ENCODE assay signal across 9 mouse cellular contexts in the genomic region with DNA sequence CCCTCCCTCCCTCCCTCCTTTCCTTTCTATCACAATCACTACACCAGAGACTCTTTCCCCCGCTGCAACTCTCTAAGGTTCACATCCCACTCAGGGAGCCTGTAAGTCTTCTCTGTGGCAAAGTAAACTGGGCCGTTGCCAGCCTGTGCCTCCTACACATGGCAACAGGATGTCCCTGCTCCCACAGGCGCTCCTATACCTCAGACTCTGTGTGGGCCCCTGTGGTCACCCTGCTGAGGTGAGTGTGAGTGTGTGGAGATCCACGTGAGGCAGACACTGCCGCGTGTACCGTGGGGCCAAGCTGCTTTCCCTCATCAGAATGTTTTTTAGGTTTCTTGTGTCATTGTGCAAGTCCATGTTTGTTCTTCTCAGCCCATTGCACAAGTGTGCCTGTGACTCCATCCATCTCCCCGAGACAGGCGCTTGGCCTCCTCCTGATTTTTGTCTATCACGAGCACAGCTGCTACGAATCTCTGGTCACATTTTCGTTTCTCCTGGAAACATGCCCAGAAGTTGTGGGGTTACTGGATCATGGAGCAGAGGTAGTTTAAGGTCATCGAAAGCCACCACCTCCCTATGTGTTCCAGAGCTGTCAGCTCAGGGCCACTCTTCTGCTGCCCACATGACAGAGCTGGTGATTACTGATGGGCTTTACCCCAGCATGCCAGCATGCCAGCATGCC. TPM values are rescaled to one million over a fixed set of nuclear protein-coding genes. Genes with fewer than 3 reads are reported as not detected.
A peak's percentile ranks its signal among the peaks of the same experiment; 100 is the strongest.
DNase-seq lines count a peak whose midpoint lies in the region; ATAC-seq lines count a peak whose summit lies in the region.
"Had no signal": no experiment of that assay in that cellular context is flagged by ENCODE, and none has a peak within 500 bp of the region (broad histone marks: within the 10 kb centered on the region; RNA-seq: fewer than 3 reads in every experiment).

No protein-coding gene starts in this region.

- no peaks in the 10 kb centered on the region for H3K9me3 ChIP-seq in lung, embryonic 16.5 days (ENCODE audit: control insufficient read depth, low read length)
- H3K9me3 ChIP-seq in neural tube, embryonic 15.5 days (replicated peaks) = no peaks in the 10 kb centered on the region
- H3K9me3 ChIP-seq: liver, embryonic 13.5 days had no signal

- H3K9ac ChIP-seq in lung, embryonic 16.5 days (ENCODE audit: low read length) = no peak overlapping the region
- H3K9ac ChIP-seq in neural tube, embryonic 15.5 days (replicated peaks) = no peak overlapping the region
- H3K9ac ChIP-seq: liver, embryonic 13.5 days had no signal

- peak; percentile 61 to 81 for DNase-seq in frontal cortex, adult 2 months (ENCODE audit: extremely low spot score in 1 of 2, low spot score in 1 of 2)
- DNase-seq in frontal cortex, postnatal 14 days (ENCODE audit: low spot score in 2 of 2) = no peak
- peak; percentile 89 for DNase-seq in adrenal gland, adult 2 months
- DNase-seq in heart, postnatal 4 days = peak; percentile 69
- DNase-seq in thymus, postnatal 36 days = no peak
- DNase-seq: liver, embryonic 13.5 days had no signal

- H3K4me2 ChIP-seq in lung, embryonic 16.5 days (ENCODE audit: low read depth, low read length) = no peak overlapping the region
- no peak overlapping the region for H3K4me2 ChIP-seq in neural tube, embryonic 15.5 days
- H3K4me2 ChIP-seq: liver, embryonic 13.5 days had no signal

- peak; percentile 96 for ATAC-seq in lung, embryonic 16.5 days (ENCODE audit: low read depth)
- ATAC-seq in erythroblast, adult 5-6 weeks (replicated peaks; ENCODE audit: low FRiP score, poor library complexity, severe bottlenecking) = no peak
- ATAC-seq in neural tube, embryonic 15.5 days (ENCODE audit: low FRiP score) = no peak

- peaks cover 10% of the 10 kb centered on the region; the same call in 1 of the 2 replicates for H3K4me1 ChIP-seq in lung, embryonic 16.5 days (replicated peaks; ENCODE audit: control insufficient read depth, insufficient read depth, low read length)
- no peaks in the 10 kb centered on the region for H3K4me1 ChIP-seq in neural tube, embryonic 15.5 days
- H3K4me1 ChIP-seq: liver, embryonic 13.5 days had no signal

- H3K27me3 ChIP-seq in lung, embryonic 16.5 days (ENCODE audit: control insufficient read depth, insufficient read depth, low read depth, low read length) = peaks cover 2% of the 10 kb centered on the region; the same call in 1 of the 2 replicates
- H3K27me3 ChIP-seq in neural tube, embryonic 15.5 days (replicated peaks) = 0 out of 2 replicates have a peak, but pooled peaks cover 3% of the 10 kb centered on the region

- H3K36me3 ChIP-seq in lung, embryonic 16.5 days (ENCODE audit: control insufficient read depth, insufficient read depth, low read length) = no peaks in the 10 kb centered on the region
- H3K36me3 ChIP-seq in neural tube, embryonic 15.5 days = no peaks in the 10 kb centered on the region
- H3K36me3 ChIP-seq: liver, embryonic 13.5 days had no signal

- H3K27ac ChIP-seq in lung, embryonic 16.5 days (ENCODE audit: low read length) = peak overlapping the region; percentile 68
- H3K27ac ChIP-seq in neural tube, embryonic 15.5 days (replicated peaks) = no peak overlapping the region
- H3K27ac ChIP-seq: liver, embryonic 13.5 days had no signal

- H3K4me3 ChIP-seq in lung, embryonic 16.5 days (ENCODE audit: low read length) = no peak overlapping the region
- H3K4me3 ChIP-seq in neural tube, embryonic 15.5 days (replicated peaks) = no peak overlapping the region
- H3K4me3 ChIP-seq: liver, embryonic 13.5 days had no signal

- 34% methylated on average over 13 of the region's 13 CpGs for WGBS in lung, embryonic 16.5 days
- 75% methylated on average over 13 of the region's 13 CpGs for WGBS in neural tube, embryonic 15.5 days

RNA-seq across cellular contexts. Expression of gene Aspg, which starts 10.3 kb away (rescaled TPM):
- polyA plus RNA-seq in frontal cortex, adult 2 months (2012; rRNA removed) = 5.0 and 5.1 TPM in 2 replicates
- total RNA-seq in adrenal gland, adult 2 months (2021) = 10 to 100 TPM; 23.2 to 24.5 TPM
- 27.0 and 52.0 TPM in 2 replicates for polyA plus RNA-seq in adrenal gland, adult 2 months (2012; rRNA removed)
- under 1 TPM; 0.20 to 0.26 TPM for total RNA-seq in heart, postnatal 4 days (2021)
- polyA plus RNA-seq in lung, embryonic 16.5 days (2015; fragmentation: Nextera tagmentation; extraction: Ambion mirVana) = 2.5 and 3.2 TPM in 2 replicates
- not detected in 2 replicates for total RNA-seq in erythroblast, adult 5-6 weeks (2015; ENCODE audit: low replicate concordance)
- total RNA-seq in erythroblast, adult 5-6 weeks (2017; ENCODE audit: low replicate concordance) = not detected in 2 replicates
- polyA plus RNA-seq in neural tube, embryonic 15.5 days (2015; fragmentation: Nextera tagmentation; extraction: Ambion mirVana) = 0.84 and 3.3 TPM in 2 replicates

RNA-seq across cellular contexts. Expression of gene Kif26a, which starts 49.8 kb away (rescaled TPM):
- polyA plus RNA-seq in frontal cortex, adult 2 months (2012; rRNA removed) = 7.6 and 8.3 TPM in 2 replicates
- total RNA-seq in adrenal gland, adult 2 months (2021) = 1 to 10 TPM; 6.1 to 9.5 TPM
- 11.8 and 17.0 TPM in 2 replicates for polyA plus RNA-seq in adrenal gland, adult 2 months (2012; rRNA removed)
- total RNA-seq in heart, postnatal 4 days (2021) = 10 to 100 TPM; 29.0 to 32.5 TPM
- 3.0 and 3.1 TPM in 2 replicates for polyA plus RNA-seq in lung, embryonic 16.5 days (2015; fragmentation: Nextera tagmentation; extraction: Ambion mirVana)
- not detected in 2 replicates for total RNA-seq in erythroblast, adult 5-6 weeks (2015; ENCODE audit: low replicate concordance)
- not detected in 2 replicates for total RNA-seq in erythroblast, adult 5-6 weeks (2017; ENCODE audit: low replicate concordance)
- polyA plus RNA-seq in neural tube, embryonic 15.5 days (2015; fragmentation: Nextera tagmentation; extraction: Ambion mirVana) = 4.0 and 4.2 TPM in 2 replicates

Comparison
In these comparisons a context has a peak if more than half of its experiments do, and no peak if none do; other contexts are left out.
1. DNase-seq: peak in frontal cortex, adult 2 months (2 of 2), adrenal gland, adult 2 months (single experiment) and heart, postnatal 4 days (single experiment); none in frontal cortex, postnatal 14 days (0 of 2) and thymus, postnatal 36 days (0 of 2).